Mouse (Mus musculus) E14TG2a.4 (cell line): ENCODE data around the gene Gjc2.

ENCODE experiments used
- CTCF ChIP-seq: conservative IDR thresholded peaks from 2 replicates; pipeline ENCODE4 v1.5.1; 2014; ENCODE audit warnings: low read length
- NANOG ChIP-seq: IDR thresholded peaks from 2 replicates; pipeline ENCODE4 v1.6.1; 2014; ENCODE audit warnings: borderline replicate concordance, low read length, mixed read lengths

DNA sequence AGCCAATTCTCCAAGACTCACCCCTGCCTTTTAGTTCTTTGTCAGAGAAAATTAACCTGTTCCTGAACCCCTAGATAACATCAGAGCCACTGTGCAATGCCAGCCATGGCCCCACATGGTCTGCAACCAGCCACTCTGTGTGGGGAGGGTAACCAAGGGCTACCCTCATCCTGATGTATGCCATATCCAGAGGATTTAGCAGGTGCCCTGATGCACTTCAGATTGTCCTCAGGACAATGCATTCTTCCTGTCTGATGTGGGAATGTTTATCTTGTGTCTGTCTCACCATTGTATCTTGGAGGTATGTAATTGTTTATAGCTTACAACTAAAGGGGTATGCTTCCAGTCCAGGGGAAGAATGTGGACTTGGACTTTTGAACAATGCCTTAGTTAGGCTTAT lies 13.2 kb upstream of the Gjc2 start:
- TF ChIP-seq CTCF (no peak), NANOG (no peak)
